Mouse (Mus musculus): ENCODE measurements around the gene Pnpla2.

The Pnpla2 gene

DNA sequence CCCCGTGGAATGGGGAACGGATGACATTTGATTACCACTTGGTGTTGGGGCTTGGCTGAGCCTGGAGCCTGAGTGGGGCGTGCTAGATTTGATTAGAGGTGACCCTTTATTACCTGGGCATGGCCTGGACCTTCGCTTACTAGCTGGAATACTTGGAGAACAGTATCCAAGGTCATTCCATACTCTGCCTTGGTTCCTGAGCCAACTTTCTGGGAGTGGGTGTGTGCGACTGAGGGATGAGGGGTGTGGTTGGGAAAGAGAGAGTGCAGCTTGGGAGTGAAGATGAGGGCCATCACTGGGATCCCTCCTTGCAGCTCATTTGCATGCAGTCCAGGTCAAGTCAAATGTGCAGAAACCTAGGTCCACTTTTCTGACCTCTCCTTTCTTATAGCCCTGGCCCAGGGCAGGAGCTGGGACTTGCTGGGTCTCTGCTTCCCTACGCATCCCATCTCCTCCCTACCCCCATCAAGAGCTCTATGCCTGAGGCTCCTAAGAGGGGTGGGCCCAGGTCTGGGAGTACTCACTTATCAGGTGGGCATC is 28.2 kb downstream of the Pnpla2 start:
- DNase-seq (ENCODE audit: low spot score): no peak

DNA sequence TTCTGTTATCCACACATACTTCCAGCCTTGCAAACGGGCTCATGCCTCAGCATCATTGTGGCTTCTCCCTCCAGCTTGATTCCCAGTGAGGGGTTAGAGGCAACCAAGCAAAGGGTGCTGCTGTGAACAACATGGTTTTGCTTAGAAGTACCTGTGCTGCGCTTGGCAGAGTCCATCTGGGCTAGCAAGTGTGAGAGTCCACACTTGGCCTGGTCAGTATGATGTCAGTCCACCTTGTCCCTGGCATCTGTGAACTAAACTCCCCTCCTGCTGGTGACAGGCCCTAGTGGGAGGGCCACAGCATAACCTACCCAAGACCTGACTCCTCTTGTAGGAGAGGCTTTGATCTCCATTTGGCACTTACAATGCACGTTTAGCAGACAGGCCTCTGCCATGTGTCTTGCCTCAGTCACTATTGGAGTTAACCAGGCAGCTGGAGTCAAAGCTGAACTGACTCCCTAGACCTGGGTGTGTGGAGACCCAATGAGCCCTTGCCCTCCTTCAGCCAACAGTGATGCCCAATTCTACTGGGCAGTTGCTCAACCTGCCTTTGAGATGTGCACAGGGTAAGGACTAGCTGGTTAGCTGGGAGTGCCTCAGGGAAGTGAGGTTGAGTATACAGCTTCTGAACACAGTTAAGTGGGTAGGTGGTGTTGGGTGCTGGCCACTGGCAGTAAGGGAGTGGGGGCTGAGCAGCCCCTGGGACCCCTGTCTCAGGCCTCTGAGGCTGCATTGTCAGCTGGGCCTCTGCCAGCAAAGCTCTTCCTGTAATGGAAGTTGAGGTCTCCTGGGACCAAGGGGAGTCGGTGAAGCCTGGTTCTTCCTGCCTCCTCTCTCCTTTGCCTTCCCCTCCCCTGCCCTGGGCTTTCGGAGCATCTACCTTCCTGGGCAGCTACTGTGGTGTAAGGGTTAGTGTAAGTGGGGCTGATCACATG is 29.5 kb downstream of the Pnpla2 start:
- DNase-seq (ENCODE audit: low spot score): no peak

DNA sequence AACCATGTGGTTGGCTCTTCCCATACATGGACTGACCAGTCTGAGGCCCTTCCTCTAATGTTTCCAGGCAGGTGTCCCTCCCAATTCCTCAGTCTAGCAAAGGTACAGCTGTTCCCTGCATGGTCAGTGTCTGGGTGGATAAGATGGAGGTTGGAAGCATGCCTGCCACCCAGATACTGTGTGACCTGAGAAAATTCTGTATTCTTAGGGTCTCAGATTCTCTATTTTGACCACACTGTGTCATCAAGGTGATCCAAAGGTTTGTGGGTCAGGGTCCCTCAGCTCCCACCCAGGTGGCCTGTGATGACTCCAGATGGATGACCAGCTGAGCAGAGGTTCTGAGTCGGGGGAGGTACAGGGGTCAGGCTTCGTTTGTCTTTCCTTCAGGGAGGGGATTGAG is 30.2 kb downstream of the Pnpla2 start:
- no peak for DNase-seq (ENCODE audit: low spot score)

DNA sequence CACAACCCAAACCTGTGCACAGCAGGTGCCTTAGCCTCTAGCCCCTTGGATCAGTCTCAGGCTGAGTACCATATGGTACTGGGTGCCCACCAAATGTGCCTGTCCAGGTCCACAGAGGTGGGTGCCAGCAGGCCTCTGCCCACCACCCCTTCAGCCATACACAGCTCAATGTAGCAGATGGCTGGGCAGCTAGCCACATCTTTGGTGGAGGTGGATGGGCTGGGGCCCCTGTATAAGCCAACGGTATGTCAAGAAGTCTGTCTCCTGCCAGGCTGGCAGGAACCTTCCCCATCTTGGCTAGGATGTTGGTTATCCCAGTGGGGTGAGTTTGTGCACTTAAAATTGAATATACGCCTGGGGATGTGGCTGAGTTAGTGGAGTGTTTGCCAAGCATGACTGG is 30.6 kb downstream of the Pnpla2 start:
- no peak for DNase-seq (ENCODE audit: low spot score)

DNA sequence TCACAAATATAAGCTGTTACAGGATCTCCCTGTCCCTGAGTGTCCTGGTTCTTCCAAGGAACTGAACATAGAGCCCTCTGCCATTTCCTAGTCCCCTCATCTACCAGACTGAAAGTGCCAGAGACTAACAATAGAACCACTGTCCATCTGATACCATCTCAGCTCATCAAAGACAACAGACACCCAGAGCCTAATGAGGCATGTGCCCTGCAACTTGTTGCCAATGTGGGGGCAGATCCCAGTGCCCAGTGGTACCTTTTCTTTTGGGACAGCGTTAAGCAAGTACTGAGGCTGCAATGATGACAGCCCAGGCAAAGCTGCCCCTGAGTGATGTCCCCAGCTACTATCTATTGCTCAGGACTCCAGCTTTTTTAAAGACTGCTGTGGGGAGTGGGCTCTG is 31.2 kb downstream of the Pnpla2 start:
- DNase-seq (ENCODE audit: low spot score): no peak

DNA sequence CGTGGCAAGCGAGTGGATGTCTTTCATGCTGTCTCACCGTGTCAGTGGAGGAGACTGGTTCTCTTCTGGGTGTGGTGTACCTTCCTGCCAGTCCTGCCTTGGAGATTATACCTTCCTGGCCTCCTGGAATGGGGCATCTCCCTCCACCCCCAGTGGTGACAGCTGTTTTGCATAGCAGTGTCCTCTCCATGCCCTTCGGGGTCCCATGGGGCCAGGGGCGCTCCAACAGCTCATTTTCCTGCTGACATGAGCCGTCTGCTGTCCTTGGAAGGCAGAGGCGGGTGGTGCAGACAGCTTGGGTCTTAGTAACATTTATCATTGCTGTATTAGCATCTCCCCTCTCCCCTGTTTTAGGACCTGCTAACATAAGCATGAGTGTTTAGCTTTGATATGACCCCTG is 32.1 kb downstream of the Pnpla2 start:
- DNase-seq (ENCODE audit: low spot score): no peak

DNA sequence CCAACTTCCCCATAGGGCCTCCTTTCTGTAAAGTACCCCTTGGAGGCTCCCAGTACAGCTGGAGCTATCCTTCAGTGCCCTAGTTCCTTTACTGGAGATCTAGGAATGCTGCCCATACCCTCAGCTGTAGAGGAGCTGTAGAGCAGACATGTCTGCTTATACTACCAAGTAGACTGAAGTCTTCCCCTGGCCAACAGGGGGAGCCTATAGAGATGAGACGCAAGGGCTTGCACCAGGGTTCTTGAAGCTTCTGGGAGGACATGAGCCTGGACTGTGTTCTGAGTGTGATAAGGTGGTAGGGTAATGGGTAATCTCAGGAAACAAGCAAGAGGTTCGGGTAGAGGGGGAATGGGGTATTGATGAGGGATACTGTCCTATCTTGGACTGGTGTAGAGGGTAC is 36.2 kb downstream of the Pnpla2 start:
- DNase-seq (ENCODE audit: low spot score): no peak

DNA sequence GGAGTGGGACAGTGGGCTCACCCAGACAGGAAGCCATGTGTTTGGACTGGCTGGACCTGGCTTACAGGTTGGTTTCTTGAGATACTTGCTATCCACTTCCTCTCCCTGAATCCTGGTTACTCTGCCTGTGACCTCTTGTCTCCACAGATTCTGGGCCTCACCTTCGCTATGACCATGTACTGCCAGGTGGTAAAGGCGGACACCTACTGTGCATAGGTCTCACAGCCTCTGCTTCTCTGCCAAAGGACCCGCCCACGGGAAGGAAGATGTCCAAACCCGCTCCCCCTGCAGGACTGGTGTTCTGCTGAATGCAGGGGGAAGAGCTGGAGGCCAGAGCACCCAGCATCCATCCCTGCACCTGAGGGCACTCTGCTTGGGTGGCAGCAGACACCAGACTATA is 37.7 kb downstream of the Pnpla2 start:
- DNase-seq (ENCODE audit: low spot score): no peak

DNA sequence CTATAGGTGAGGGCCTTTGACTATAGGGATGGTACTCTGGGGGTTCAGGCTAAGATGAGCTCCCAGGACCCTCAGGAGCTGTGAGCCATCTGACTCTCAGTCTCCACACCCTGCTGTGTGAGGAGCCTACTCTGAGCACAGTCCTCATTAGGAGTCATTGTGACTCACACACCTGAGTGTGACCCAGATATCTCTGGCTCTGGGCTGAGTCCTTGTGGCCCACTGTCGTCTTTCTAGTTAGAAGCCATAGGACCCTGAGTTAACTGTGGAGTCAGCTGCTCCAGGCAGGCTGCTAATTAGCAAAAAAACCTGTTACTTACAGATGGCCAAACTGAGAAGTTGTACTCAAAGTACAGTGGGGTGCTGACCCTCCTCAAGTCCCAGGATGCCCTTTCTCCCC is 38.7 kb downstream of the Pnpla2 start:
- DNase-seq (ENCODE audit: low spot score): no peak

DNA sequence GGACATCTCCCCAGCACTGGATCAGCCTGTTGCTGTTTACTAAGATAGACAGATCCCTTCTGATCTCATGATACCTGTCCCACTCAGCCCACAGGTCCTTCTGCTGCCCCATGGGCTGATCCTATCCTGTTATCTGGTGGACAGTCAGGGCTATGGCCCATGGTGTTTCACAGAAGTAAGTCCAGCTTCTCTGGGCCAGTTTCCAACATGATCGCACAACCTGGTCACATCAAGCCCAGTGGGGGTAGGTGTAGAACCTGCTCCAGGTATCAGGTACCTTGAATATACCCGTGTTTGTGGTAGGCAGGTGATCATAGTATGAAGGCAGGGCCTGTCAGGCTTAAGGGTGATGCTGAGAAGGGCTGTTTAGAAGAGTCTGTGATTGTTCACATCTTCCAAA is 40.4 kb downstream of the Pnpla2 start:
- DNase-seq (ENCODE audit: low spot score): no peak

DNA sequence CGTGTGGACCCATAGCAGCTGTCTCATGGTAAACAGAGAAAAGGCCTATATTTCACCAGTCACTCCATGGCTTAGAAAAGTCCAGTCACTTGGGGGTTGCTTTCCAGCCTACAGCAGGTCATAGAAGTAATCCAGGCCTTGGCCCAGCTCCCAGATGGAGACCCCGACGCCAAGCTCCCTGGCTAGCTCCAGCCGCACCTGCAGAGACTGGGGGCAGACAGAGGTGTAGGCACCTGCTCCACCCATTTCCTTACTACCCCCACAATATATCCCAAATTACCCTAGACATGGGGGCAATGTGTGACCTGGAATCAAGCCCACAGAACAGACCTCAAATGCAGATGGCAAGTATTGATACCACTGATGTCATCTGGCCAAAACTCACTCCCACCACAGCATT is 40.9 kb downstream of the Pnpla2 start:
- no peak for DNase-seq (ENCODE audit: low spot score)

DNA sequence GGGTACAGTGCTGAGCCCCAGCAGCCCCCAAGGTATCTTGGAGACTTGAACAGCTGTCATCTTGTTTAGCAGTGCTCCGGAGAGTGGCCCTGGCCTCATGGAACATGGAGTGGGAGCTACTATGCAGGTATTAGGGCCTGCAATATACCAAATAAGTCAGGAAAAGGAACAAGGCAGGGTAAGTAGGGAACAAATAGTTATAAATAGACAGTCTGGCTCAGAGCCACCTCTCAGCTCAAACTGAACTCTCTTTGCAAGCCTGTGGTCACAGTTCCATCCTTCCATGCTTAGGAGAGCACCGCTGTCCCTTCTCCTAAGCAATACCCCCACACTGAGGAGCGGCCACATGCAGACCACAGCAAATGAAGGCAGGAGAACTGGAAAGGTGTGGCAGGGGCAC is 42.6 kb downstream of the Pnpla2 start:
- DNase-seq (ENCODE audit: low spot score): no peak

DNA sequence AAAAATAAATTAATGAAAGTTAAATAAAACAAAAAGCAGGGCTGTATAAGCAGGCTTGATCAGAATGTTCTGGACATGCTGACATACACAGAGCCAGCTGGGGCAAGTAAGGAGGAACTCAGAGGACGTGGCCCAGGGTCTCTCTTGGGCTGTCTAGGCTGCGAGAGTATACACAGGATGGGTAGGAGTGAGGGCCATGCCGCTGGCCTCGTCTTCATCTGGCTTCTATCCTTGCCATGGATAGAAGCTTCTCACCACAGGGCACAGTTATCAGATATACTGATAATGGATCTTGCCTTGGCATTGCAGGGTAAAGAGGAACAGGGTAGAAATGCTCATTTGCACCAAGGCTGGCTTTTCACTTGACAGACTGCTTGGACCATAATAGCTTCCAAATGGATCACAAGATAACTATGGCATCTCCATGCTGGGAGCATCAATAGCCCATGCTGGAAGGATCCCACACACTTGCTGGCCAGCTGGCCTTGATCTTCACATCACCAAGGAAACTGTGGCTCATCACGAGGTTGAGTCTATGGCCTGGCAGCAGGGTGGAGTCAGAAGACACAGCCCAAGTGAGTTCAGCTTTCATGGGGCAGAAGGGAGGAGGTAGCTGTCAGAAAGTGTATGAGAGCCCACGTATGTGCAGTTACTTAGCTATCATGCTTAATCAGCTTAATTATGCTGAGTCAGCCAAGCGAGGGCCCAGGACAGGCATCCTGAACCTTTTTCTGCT is 47.0 kb downstream of the Pnpla2 start:
- DNase-seq (ENCODE audit: low spot score): no peak

DNA sequence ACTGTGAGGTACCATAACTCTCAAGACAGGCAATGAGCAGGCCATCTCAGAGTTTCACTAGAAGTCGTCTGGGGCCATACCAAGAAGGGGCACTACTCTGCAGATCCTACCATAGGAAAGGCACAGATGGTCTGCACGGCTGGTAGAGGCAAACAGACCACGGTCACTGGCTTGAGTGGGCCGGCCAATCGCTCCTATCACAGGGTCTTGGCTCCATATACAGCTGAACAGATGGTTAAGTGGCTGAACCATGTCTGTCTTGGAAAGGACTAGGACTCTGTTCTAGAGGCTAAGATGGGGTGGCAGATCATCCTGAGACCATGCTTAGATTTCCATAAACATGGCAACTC is 47.5 kb downstream of the Pnpla2 start:
- no peak for DNase-seq (ENCODE audit: low spot score)

DNA sequence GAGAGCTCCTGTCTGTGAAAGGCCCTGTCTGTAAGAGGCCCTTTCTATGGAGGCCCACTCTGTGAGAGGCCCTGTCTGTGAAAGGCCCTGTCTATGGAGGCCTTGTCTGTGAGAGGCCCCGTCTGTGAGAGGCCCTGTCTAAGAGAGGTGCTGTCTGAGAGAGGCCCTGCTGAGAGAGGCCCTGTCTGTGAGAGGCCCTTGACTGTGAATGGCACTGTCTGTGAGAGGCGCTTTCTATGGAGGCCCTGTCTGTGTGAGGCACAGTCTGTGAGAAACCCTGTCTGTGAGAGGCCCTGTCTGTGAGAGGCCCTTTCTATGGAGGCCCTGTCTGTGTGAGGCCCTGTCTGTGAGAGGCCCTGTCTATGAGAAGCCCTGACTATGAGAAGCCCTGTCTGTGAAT is 51.3 kb downstream of the Pnpla2 start:
- no peak for DNase-seq (ENCODE audit: low spot score)

DNA sequence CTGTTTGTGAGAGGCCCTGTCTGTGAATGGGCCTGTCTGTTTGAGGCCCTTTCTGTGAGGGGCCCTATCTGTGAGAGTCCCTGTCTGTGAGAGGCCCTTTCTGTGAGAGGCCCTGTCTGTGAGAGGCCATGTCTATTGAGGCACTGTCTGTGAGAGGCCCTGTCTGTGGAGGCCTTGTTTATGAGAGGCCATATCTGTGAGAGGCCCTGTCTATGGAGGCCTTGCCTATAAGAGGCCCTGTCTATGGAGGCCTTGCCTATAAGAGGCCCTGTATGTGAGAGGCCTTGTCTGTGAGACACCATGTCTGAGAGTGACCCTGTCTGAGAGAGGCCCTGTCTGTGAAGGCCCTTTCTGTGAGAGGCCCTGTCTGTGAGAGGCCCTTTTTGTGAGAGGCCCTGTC is 53.2 kb downstream of the Pnpla2 start:
- no peak for DNase-seq (ENCODE audit: low spot score)

DNA sequence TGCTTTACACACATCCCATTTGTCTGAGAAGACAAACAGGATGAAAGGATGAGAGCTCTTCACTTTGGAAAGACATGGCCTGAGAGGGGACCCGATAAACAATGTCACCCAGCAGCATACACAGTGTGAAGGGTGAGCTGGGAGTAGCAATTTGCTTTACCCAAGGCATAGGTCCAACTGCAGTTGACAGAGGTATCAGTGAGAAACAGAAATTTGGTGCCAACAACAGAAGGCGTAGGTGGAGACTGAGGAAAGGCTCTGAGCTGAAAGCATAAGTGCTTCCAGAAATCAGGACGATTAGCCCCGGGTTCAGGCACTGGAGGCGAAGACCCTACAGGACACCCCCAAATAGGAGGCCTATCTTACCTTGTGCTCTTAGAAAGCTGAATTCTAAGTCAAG is 55.2 kb downstream of the Pnpla2 start:
- no peak for DNase-seq (ENCODE audit: low spot score)

Measured in yolk sac, embryonic 10.5 days (tissue).